Mouse (Mus musculus) neural tube, embryonic 13.5 days (tissue): ENCODE measurements around the gene Tcf7l2. TPM values are rescaled to one million over a fixed set of nuclear protein-coding genes. Genes with fewer than 3 reads are reported as not detected.

Experiments used
- ATAC-seq: fragments of 200-750 bp; cut with Nextera tagmentation; 2 replicates; pipeline ENCODE4 v1.8.0; 2017; ENCODE audit warnings: low read depth, mild to moderate bottlenecking, moderate TSS enrichment, moderate library complexity
- H3K27ac ChIP-seq: fragments of 300-500 bp; sonication (generic); replicated peaks from 2 replicates; pipeline ENCODE4 v1.5.1; 2015; ENCODE audit warnings: moderate library complexity, mild to moderate bottlenecking, inconsistent platforms
- H3K27me3 ChIP-seq: fragments of 300-500 bp; sonication (generic); 2 replicates; pipeline ENCODE4 v1.6.1; 2015; ENCODE audit warnings: mild to moderate bottlenecking, inconsistent platforms
- H3K36me3 ChIP-seq: fragments of 300-500 bp; sonication (generic); 2 replicates; pipeline ENCODE4 v1.6.1; 2015; ENCODE audit warnings: mild to moderate bottlenecking, inconsistent platforms
- H3K4me1 ChIP-seq: fragments of 300-500 bp; sonication (generic); replicated peaks from 2 replicates; pipeline ENCODE4 v1.6.1; 2015; ENCODE audit warnings: inconsistent platforms
- H3K4me2 ChIP-seq: fragments of 300-500 bp; sonication (generic); 2 replicates; pipeline ENCODE4 v1.6.1; 2015; ENCODE audit warnings: inconsistent platforms, mild to moderate bottlenecking, moderate library complexity
- H3K4me3 ChIP-seq: fragments of 300-500 bp; sonication (generic); 2 replicates; pipeline ENCODE4 v1.5.1; 2015; ENCODE audit warnings: mild to moderate bottlenecking, inconsistent platforms
- H3K9ac ChIP-seq: fragments of 300-500 bp; sonication (generic); 2 replicates; pipeline ENCODE4 v1.6.1; 2015; ENCODE audit warnings: moderate library complexity, mild to moderate bottlenecking, inconsistent platforms
- H3K9me3 ChIP-seq: fragments of 300-500 bp; sonication (generic); 2 replicates; pipeline ENCODE4 v1.6.1; 2016; ENCODE audit warnings: inconsistent platforms
- WGBS: fragments of 180-500 bp; shearing (Covaris S2); methylation state at CpG from one replicate; pipeline ENCODE4 v1.1.7; 2015; 5-methylcytosine and 5-hydroxymethylcytosine counted together
- polyA plus RNA-seq: library from polyadenylated mRNA; unstranded; fragments of >200 nt; fragmentation: Nextera tagmentation; extraction: Ambion mirVana; gene quantifications from 2 replicates; pipeline ENCODE4 v1.2.1, GENCODE M21; 2015

The Tcf7l2 gene
- polyA plus RNA-seq, 1 experiment from 2014 or later: 18.4 TPM

DNA sequence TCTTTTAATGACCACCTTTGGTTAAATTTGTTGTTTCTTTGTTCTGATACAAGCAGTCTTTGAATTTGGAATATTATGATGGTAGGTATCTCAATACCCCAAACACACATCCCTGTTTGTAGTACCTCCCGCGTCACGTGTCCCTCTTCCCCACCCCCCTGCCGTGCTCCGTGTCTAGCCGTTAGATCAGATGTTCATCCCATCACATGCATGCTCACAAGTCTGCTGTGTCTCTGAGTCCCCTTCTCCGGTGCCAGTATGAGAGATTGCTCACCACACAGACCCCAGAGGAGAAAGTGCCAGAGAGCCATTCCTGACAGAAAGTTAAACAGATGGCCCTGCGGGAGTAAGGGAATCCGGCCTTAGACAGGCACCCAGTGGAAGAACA is 186.0 kb downstream of the Tcf7l2 start:
- Histone ChIP-seq H3K27me3 (no peaks in the 10 kb centered on the region), H3K4me2 (no peak overlapping the region), H3K36me3 (peaks cover 6% of the 10 kb centered on the region), H3K9ac (no peak overlapping the region), H3K4me3 (no peak overlapping the region), H3K9me3 (no peaks in the 10 kb centered on the region), H3K4me1 (peaks cover 10% of the 10 kb centered on the region), H3K27ac (no peak overlapping the region)
- WGBS: 87% methylated on average over 9 of the region's 9 CpGs
- no peak for ATAC-seq

DNA sequence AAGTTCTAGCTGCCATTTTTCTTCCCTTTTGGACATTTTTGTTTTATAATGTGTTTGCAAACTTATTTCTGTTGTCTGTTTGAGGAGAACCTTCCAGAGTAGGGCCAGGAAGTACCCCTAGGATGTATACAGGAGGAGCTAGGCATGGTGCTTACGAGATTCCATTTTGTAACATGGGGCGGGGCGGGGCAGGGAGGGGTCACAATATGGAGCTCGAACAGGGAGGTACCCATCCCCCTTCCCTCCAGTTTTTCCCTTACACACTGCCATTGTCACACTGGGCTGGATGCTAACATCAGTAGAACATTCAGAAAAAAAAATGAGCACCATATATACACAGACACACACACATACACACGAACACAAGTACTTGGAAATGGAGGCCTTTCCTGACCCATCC is 187.1 kb downstream of the Tcf7l2 start:
- Histone ChIP-seq H3K4me2 (no peak overlapping the region), H3K4me3 (no peak overlapping the region), H3K27ac (no peak overlapping the region), H3K4me1 (peaks cover 6% of the 10 kb centered on the region), H3K9ac (no peak overlapping the region), H3K9me3 (no peaks in the 10 kb centered on the region), H3K27me3 (no peaks in the 10 kb centered on the region), H3K36me3 (peaks cover 6% of the 10 kb centered on the region)
- WGBS: 95% methylated on average over 5 of the region's 5 CpGs
- ATAC-seq: no peak

- Histone ChIP-seq H3K4me1 (peaks cover 14% of the 10 kb centered on the region; the same call in 1 of the 2 replicates), H3K36me3 (peaks cover 6% of the 10 kb centered on the region), H3K27me3 (no peaks in the 10 kb centered on the region), H3K9me3 (no peaks in the 10 kb centered on the region), H3K27ac (no peak overlapping the region), H3K4me3 (no peak overlapping the region), H3K4me2 (no peak overlapping the region), H3K9ac (no peak overlapping the region)
- WGBS: 95% methylated on average over 17 of the region's 17 CpGs
- no peak for ATAC-seq
Observed at GRCm38 (mm10) chr19:55931642-55932041, 190.0 kb downstream of the Tcf7l2 start.

GRCm38 (mm10) chr19:55933947-55934729 is 192.5 kb downstream of the Tcf7l2 start:
- no peak for ATAC-seq
- WGBS: 54% methylated on average over 7 of the region's 7 CpGs
- H3K9me3 ChIP-seq: no peaks in the 10 kb centered on the region
- peaks cover 6% of the 10 kb centered on the region for H3K36me3 ChIP-seq
- no peak overlapping the region for H3K4me2 ChIP-seq
- peaks cover 14% of the 10 kb centered on the region; the same call in 1 of the 2 replicates for H3K4me1 ChIP-seq
- no peak overlapping the region for H3K9ac ChIP-seq
- no peak overlapping the region for H3K27ac ChIP-seq
- no peaks in the 10 kb centered on the region for H3K27me3 ChIP-seq
- H3K4me3 ChIP-seq: no peak overlapping the region

GRCm38 (mm10) chr19:55934730-55935003 is 193.0 kb downstream of the Tcf7l2 start:
- Histone ChIP-seq H3K36me3 (peaks cover 6% of the 10 kb centered on the region), H3K4me1 (peaks cover 14% of the 10 kb centered on the region; the same call in 1 of the 2 replicates), H3K4me3 (no peak overlapping the region), H3K9ac (no peak overlapping the region), H3K9me3 (no peaks in the 10 kb centered on the region), H3K27ac (no peak overlapping the region), H3K4me2 (no peak overlapping the region), H3K27me3 (no peaks in the 10 kb centered on the region)
- ATAC-seq: no peak
- 88% methylated on average over 3 of the region's 3 CpGs for WGBS

GRCm38 (mm10) chr19:55937026-55937425 is 195.4 kb downstream of the Tcf7l2 start:
- 89% methylated on average over 3 of the region's 3 CpGs for WGBS

GRCm38 (mm10) chr19:55938254-55939046 is 196.8 kb downstream of the Tcf7l2 start:
- peaks cover 29% of the 10 kb centered on the region for H3K4me1 ChIP-seq
- H3K9me3 ChIP-seq: no peaks in the 10 kb centered on the region
- no peak for ATAC-seq
- H3K27me3 ChIP-seq: peaks cover 11% of the 10 kb centered on the region; the same call in 1 of the 2 replicates
- no peak overlapping the region for H3K4me3 ChIP-seq
- 93% methylated on average over 21 of the region's 21 CpGs for WGBS
- no peak overlapping the region for H3K9ac ChIP-seq
- no peaks in the 10 kb centered on the region for H3K36me3 ChIP-seq
- H3K4me2 ChIP-seq: no peak overlapping the region
- no peak overlapping the region for H3K27ac ChIP-seq

More at GRCm38 (mm10) chr19:55937026-55937425, 195.4 kb downstream of the Tcf7l2 start:
- Histone ChIP-seq H3K27ac (no peak overlapping the region), H3K9me3 (no peaks in the 10 kb centered on the region), H3K4me3 (no peak overlapping the region), H3K4me1 (peaks cover 29% of the 10 kb centered on the region), H3K4me2 (no peak overlapping the region), H3K27me3 (peaks cover 9% of the 10 kb centered on the region; the same call in 1 of the 2 replicates), H3K9ac (no peak overlapping the region), H3K36me3 (no peaks in the 10 kb centered on the region)
- ATAC-seq: no peak

DNA sequence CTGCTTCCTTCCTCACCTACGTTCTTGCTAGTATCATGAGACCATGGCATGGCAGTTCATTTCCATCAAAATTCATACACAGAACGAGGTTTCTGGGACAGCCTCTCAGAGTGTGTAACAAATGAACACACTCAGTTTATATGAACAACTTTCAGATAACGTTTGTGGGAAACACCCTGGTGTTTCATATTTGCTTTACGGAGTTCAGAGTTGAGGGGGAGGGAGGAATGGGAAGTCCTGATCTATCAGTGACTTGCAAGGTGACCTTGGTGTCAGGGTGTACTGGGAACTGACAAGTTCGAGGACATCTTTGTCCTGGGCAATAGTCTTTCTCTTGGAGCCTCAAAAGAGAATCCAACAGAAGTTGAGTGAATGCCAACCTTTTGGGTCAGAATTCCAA is 197.5 kb downstream of the Tcf7l2 start:
- Histone ChIP-seq H3K4me2 (no peak overlapping the region), H3K4me3 (no peak overlapping the region), H3K27me3 (peaks cover 11% of the 10 kb centered on the region; the same call in 1 of the 2 replicates), H3K36me3 (no peaks in the 10 kb centered on the region), H3K9me3 (no peaks in the 10 kb centered on the region), H3K9ac (no peak overlapping the region), H3K27ac (no peak overlapping the region), H3K4me1 (peaks cover 26% of the 10 kb centered on the region)
- no peak for ATAC-seq
- WGBS: 89% methylated on average over 5 of the region's 5 CpGs

GRCm38 (mm10) chr19:55939719-55940118 is 198.1 kb downstream of the Tcf7l2 start:
- no peaks in the 10 kb centered on the region for H3K36me3 ChIP-seq
- no peak overlapping the region for H3K4me3 ChIP-seq
- no peak for ATAC-seq
- H3K4me1 ChIP-seq: peaks cover 20% of the 10 kb centered on the region
- no peaks in the 10 kb centered on the region for H3K9me3 ChIP-seq
- 91% methylated on average over 4 of the region's 4 CpGs for WGBS
- H3K27me3 ChIP-seq: peaks cover 11% of the 10 kb centered on the region; the same call in 1 of the 2 replicates
- H3K4me2 ChIP-seq: no peak overlapping the region
- no peak overlapping the region for H3K9ac ChIP-seq
- H3K27ac ChIP-seq: no peak overlapping the region

DNA sequence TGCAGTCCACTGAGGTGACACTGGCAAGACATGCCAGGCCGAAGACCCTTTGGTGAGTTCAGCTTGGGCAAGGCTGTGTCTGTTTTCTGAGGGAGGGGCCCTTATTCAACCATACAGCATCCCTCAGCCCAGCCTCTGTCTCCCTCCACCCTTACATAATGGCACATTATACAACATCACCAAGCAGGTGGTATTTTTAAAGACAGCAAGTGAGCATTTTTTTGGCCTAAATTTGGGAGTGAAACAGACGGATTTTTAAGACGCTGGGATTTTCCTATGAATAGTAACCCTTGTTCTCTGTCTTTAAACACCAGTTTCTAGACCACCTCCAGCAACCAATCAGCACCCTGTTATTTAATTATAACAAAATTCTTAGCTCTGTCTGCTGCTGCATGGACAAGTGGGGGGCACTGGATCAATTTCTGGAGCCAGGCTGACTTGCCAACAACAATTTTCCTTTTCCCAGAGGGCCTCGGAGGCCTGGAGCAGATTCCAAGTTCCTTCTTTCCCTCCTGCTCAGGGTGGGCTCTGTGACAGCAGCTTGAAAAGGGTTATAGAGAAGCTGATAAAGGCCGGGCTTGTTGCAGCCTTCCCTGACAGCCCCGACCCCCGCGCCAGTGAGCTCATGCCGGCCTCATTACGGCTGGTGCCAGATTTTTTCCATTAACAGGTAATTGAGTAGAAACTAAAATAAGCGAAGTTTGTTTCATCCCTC is 199.1 kb downstream of the Tcf7l2 start:
- H3K4me3 ChIP-seq: no peak overlapping the region
- H3K36me3 ChIP-seq: no peaks in the 10 kb centered on the region
- WGBS: 37% methylated on average over 11 of the region's 11 CpGs
- H3K4me2 ChIP-seq: 0 out of 2 replicates have a peak overlapping the region, but pooled peaks have one; percentile 6
- no peaks in the 10 kb centered on the region for H3K9me3 ChIP-seq
- H3K27me3 ChIP-seq: peaks cover 11% of the 10 kb centered on the region; the same call in 1 of the 2 replicates
- ATAC-seq: no peak
- H3K4me1 ChIP-seq: peaks cover 15% of the 10 kb centered on the region
- 0 out of 2 replicates have a peak overlapping the region, but pooled peaks have one; percentile 42 for H3K27ac ChIP-seq
- H3K9ac ChIP-seq: no peak overlapping the region

DNA sequence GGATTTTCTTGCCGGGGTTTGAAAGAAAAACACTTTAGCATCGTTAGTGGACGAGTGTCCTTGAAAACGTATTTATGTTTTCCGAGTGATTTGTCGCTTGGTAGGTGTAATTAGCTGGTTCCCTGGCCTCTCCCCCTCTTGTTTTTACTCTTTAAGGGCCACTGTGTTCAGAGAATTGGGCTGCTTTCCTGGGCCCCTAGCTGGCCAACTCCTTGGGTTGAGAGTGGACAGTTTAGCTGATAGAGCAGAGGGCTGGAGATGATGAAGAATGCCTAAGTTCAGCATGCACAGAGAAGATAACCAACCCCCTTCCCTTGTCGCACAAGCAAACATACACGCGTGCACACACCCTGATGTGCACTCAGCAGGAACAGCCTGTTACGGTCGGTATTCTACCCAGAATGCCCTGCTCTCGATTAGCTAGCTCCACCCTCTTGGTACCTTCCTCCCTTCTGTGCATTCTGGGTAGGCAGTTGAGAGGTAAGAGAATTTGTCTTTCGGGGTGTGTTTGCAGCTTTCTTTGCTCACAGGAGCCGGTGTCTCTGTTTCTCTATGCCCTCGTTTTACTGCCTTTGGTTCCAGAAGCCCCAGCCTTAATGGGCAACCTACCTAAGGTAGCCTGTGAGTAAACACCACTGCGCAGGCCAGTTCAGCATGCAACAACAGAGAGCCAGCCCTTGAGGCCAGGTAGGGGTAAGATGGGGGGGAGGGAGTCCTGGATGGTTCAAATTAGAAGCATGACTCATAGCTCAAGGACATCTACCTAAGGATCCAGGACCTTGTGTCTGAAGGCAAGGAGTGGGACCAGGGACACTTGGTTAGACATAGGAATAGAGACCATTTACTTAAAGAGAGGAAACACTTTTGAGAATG is 199.9 kb downstream of the Tcf7l2 start:
- no peak for ATAC-seq
- peaks cover 15% of the 10 kb centered on the region for H3K4me1 ChIP-seq
- H3K36me3 ChIP-seq: no peaks in the 10 kb centered on the region
- no peak overlapping the region for H3K4me3 ChIP-seq
- H3K9ac ChIP-seq: no peak overlapping the region
- no peaks in the 10 kb centered on the region for H3K9me3 ChIP-seq
- peaks cover 11% of the 10 kb centered on the region; the same call in 1 of the 2 replicates for H3K27me3 ChIP-seq
- H3K4me2 ChIP-seq: 0 out of 2 replicates have a peak overlapping the region, but pooled peaks have one; percentile 6
- 73% methylated on average over 16 of the region's 16 CpGs for WGBS
- no peak overlapping the region for H3K27ac ChIP-seq
